Mouse (Mus musculus) lung, adult 2 months (tissue): ENCODE results near the gene Slc6a15.

Experiments
- CTCF ChIP-seq: fragments of 200-500 bp; IDR thresholded peaks from 2 replicates; pipeline ENCODE4 v1.5.1; 2011; ENCODE audit warnings: mild to moderate bottlenecking, low read length, control low read depth; ENCODE audit not compliant: insufficient read depth
- POLR2A ChIP-seq: fragments of 200-500 bp; IDR thresholded peaks from 2 replicates; pipeline ENCODE4 v1.6.1; 2011; ENCODE audit warnings: low read depth, mild to moderate bottlenecking, control low read depth, low read length, borderline replicate concordance; ENCODE audit errors: extremely low read depth

GRCm38 (mm10) chr10:103323386-103323785 is 44.2 kb upstream of the Slc6a15 start:
- TF ChIP-seq POLR2A (no peak), CTCF (no peak)
